In the genomic region with DNA sequence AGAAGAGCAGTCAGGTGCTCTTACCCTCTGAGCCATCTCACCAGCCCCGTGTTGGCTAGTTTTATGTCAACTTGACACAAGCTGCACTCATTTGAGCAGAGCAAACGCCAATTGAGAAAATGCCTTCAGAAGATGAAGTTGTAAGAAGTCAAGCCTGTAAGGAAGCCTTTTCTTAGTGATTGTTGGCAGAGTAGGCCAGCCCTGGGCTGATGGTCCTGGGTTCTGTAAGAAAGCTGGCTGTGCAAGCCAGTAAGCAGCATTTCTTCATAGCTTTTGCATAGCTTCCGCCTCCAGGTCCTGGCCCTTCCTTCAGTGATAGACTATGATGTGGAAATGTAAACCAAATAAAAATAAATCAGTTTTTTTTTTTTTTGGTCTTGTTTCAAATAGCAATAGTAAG, we compare ENCODE assay signal across 22 mouse cellular contexts. TPM values are rescaled to one million over a fixed set of nuclear protein-coding genes. Genes with fewer than 3 reads are reported as not detected.
A peak's percentile ranks its signal among the peaks of the same experiment; 100 is the strongest.
DNase-seq lines count a peak whose midpoint lies in the region; ATAC-seq lines count a peak whose summit lies in the region.
"Had no signal": no experiment of that assay in that cellular context is flagged by ENCODE, and none has a peak within 500 bp of the region (broad histone marks: within the 10 kb centered on the region; RNA-seq: fewer than 3 reads in every experiment).

No protein-coding gene starts in this region.

- peak; percentile 44 for DNase-seq in midbrain, embryonic 11.5 days (ENCODE audit: low spot score, missing footprints)
- DNase-seq in MN1 (ENCODE audit: low spot score): peak; percentile 5
- DNase-seq in gonadal fat pad, adult 2 months (ENCODE audit: low read depth): peak; percentile 77
- DNase-seq in yolk sac, embryonic 10.5 days (ENCODE audit: low spot score): no peak
- no peak for DNase-seq in frontal cortex, adult 2 months (ENCODE audit: extremely low spot score in 1 of 2, low spot score in 1 of 2)
- DNase-seq: adrenal gland, adult 2 months; adrenal gland, postnatal 10 days; adrenal gland, postnatal 25 days; cerebellum, adult 11 months; cerebellum, adult 18-20 months; cerebellum, adult 8-10 months; cerebellum, adult 9-11 months; cerebellum, postnatal 14 days; cerebellum, postnatal 36 days; embryo, embryonic 11 days; forebrain, postnatal 0 days had no signal

- H3K36me3 ChIP-seq in midbrain, embryonic 11.5 days (ENCODE audit: control insufficient read depth, insufficient read depth, low read length): peaks cover 10% of the 10 kb centered on the region
- peaks cover 37% of the 10 kb centered on the region for H3K36me3 ChIP-seq in midbrain, embryonic 15.5 days (replicated peaks)

- H3K27me3 ChIP-seq in midbrain, embryonic 11.5 days (ENCODE audit: control insufficient read depth, insufficient read depth, low read length): no peaks in the 10 kb centered on the region
- no peaks in the 10 kb centered on the region for H3K27me3 ChIP-seq in midbrain, embryonic 15.5 days (replicated peaks)
- H3K27me3 ChIP-seq: embryonic facial prominence, embryonic 13.5 days; embryonic facial prominence, embryonic 15.5 days; forebrain, embryonic 13.5 days; forebrain, embryonic 15.5 days had no signal

- H3K9me3 ChIP-seq in midbrain, embryonic 11.5 days (ENCODE audit: control insufficient read depth, low read length): no peaks in the 10 kb centered on the region
- H3K9me3 ChIP-seq in midbrain, embryonic 15.5 days: no peaks in the 10 kb centered on the region
- H3K9me3 ChIP-seq: embryonic facial prominence, embryonic 13.5 days; embryonic facial prominence, embryonic 15.5 days; forebrain, embryonic 13.5 days; forebrain, embryonic 15.5 days had no signal

- no peak overlapping the region for H3K4me2 ChIP-seq in midbrain, embryonic 11.5 days
- no peak overlapping the region for H3K4me2 ChIP-seq in midbrain, embryonic 15.5 days
- H3K4me2 ChIP-seq: embryonic facial prominence, embryonic 13.5 days; embryonic facial prominence, embryonic 15.5 days; forebrain, embryonic 13.5 days; forebrain, embryonic 15.5 days had no signal

- H3K4me3 ChIP-seq in midbrain, embryonic 11.5 days (ENCODE audit: low read depth, low read length): no peak overlapping the region
- H3K4me3 ChIP-seq in midbrain, embryonic 15.5 days: no peak overlapping the region
- H3K4me3 ChIP-seq: embryonic facial prominence, embryonic 13.5 days; embryonic facial prominence, embryonic 15.5 days; erythroblast, embryonic 14.5 days; forebrain, embryonic 13.5 days; forebrain, embryonic 15.5 days had no signal

- H3K27ac ChIP-seq in midbrain, embryonic 11.5 days (ENCODE audit: low read depth, low read length): no peak overlapping the region
- H3K27ac ChIP-seq in midbrain, embryonic 15.5 days: no peak overlapping the region
- H3K27ac ChIP-seq: embryonic facial prominence, embryonic 13.5 days; embryonic facial prominence, embryonic 15.5 days; forebrain, embryonic 13.5 days; forebrain, embryonic 15.5 days had no signal

- no peaks in the 10 kb centered on the region for H3K4me1 ChIP-seq in midbrain, embryonic 11.5 days (ENCODE audit: control insufficient read depth, insufficient read depth, low read length)
- H3K4me1 ChIP-seq in midbrain, embryonic 15.5 days: no peaks in the 10 kb centered on the region
- H3K4me1 ChIP-seq: embryonic facial prominence, embryonic 13.5 days; embryonic facial prominence, embryonic 15.5 days; forebrain, embryonic 13.5 days; forebrain, embryonic 15.5 days had no signal

- WGBS in midbrain, embryonic 11.5 days: 90% methylated on average over 3 of the region's 3 CpGs
- 84% methylated on average over 3 of the region's 3 CpGs for WGBS in midbrain, embryonic 15.5 days

- ATAC-seq in midbrain, embryonic 11.5 days (ENCODE audit: low FRiP score): no peak
- no peak for ATAC-seq in midbrain, embryonic 15.5 days (replicated peaks)
- ATAC-seq: forebrain, embryonic 13.5 days; forebrain, embryonic 15.5 days; forebrain, postnatal 0 days had no signal

- H3K9ac ChIP-seq in midbrain, embryonic 11.5 days (ENCODE audit: low read length): no peak overlapping the region
- H3K9ac ChIP-seq in midbrain, embryonic 15.5 days: no peak overlapping the region
- H3K9ac ChIP-seq: embryonic facial prominence, embryonic 13.5 days; embryonic facial prominence, embryonic 15.5 days; forebrain, embryonic 13.5 days; forebrain, embryonic 15.5 days; forebrain, postnatal 0 days had no signal

RNA-seq across cellular contexts. Expression of gene Luc7l, which starts 19.9 kb away (rescaled TPM):
- polyA plus RNA-seq in midbrain, embryonic 11.5 days (2014; fragmentation: Nextera tagmentation; extraction: Ambion mirVana): 127 and 137 TPM in 2 replicates
- polyA plus RNA-seq in midbrain, embryonic 15.5 days (2015; fragmentation: Nextera tagmentation; extraction: Ambion mirVana): 117 and 123 TPM in 2 replicates
- 22.4 and 23.9 TPM in 2 replicates for polyA plus RNA-seq in gonadal fat pad, adult 2 months (2012; rRNA removed)
- 72.2 and 81.6 TPM in 2 replicates for polyA plus RNA-seq in frontal cortex, adult 2 months (2012; rRNA removed)

RNA-seq across cellular contexts. Expression of gene Fam234a, which starts 28.5 kb away (rescaled TPM):
- 16.9 and 19.6 TPM in 2 replicates for polyA plus RNA-seq in midbrain, embryonic 11.5 days (2014; fragmentation: Nextera tagmentation; extraction: Ambion mirVana)
- polyA plus RNA-seq in midbrain, embryonic 15.5 days (2015; fragmentation: Nextera tagmentation; extraction: Ambion mirVana): 31.7 and 33.8 TPM in 2 replicates
- polyA plus RNA-seq in gonadal fat pad, adult 2 months (2012; rRNA removed): 67.7 and 87.0 TPM in 2 replicates
- 20.2 and 21.4 TPM in 2 replicates for polyA plus RNA-seq in frontal cortex, adult 2 months (2012; rRNA removed)

Comparison
In these comparisons a context has a peak if more than half of its experiments do, and no peak if none do; other contexts are left out.
1. DNase-seq: peak in midbrain, embryonic 11.5 days (single experiment), MN1 (single experiment) and gonadal fat pad, adult 2 months (single experiment); none in yolk sac, embryonic 10.5 days (single experiment) and frontal cortex, adult 2 months (0 of 2).